Mouse (Mus musculus): Measurements from ENCODE around the gene Adamtsl5.

GRCm38 (mm10) chr10:80376160-80376559, 27.9 kb upstream of the Adamtsl5 start:
- TF ChIP-seq CTCF (conservative IDR thresholded peaks at IDR 0.05; ENCODE audit: insufficient read depth, insufficient read length, low read depth, low read length) = peak; percentile 92
- TF ChIP-seq POLR2A (IDR thresholded peaks at IDR 0.05; ENCODE audit: low read depth, low read length) = no peak

Measured in kidney, adult 2 months (tissue).